Mouse (Mus musculus) E14TG2a.4 (cell line): ENCODE measurements around the gene Slc25a5.

Experiments
- CTCF ChIP-seq: conservative IDR thresholded peaks from 2 replicates; pipeline ENCODE4 v1.5.1; 2014; ENCODE audit warnings: low read length
- NANOG ChIP-seq: IDR thresholded peaks from 2 replicates; pipeline ENCODE4 v1.6.1; 2014; ENCODE audit warnings: borderline replicate concordance, low read length, mixed read lengths
- POU5F1 ChIP-seq: IDR thresholded peaks from 2 replicates; pipeline ENCODE4 v1.6.1; 2014; ENCODE audit warnings: low read length, borderline replicate concordance

- no peak for TF ChIP-seq CTCF
- no peak for TF ChIP-seq POU5F1
- TF ChIP-seq NANOG = no peak
These were observed 12.8 kb downstream of the Slc25a5 start for GRCm38 (mm10) chrX:36808318-36808683.
